Mouse (Mus musculus) heart, embryonic 11.5 days (tissue): Measurements from ENCODE around the gene Magi2. TPM values are rescaled to one million over a fixed set of nuclear protein-coding genes. Genes with fewer than 3 reads are reported as not detected.
A peak's percentile ranks its signal among the peaks of the same experiment; 100 is the strongest.

Experiments used
- ATAC-seq: fragments of 200-750 bp; cut with Nextera tagmentation; replicated peaks from 2 replicates; pipeline ENCODE4 v1.8.0; 2017; ENCODE audit warnings: moderate library complexity; ENCODE audit not compliant: insufficient number of reproducible peaks, low FRiP score, low TSS enrichment
- H3K27ac ChIP-seq: fragments of 300-500 bp; sonication (generic); 2 replicates; pipeline ENCODE4 v1.5.1; 2014; ENCODE audit warnings: mild to moderate bottlenecking, low read depth, low read length
- H3K27me3 ChIP-seq: fragments of 300-500 bp; sonication (generic); 2 replicates; pipeline ENCODE4 v1.6.1; 2014; ENCODE audit warnings: mild to moderate bottlenecking, low read length, mixed read lengths; ENCODE audit not compliant: control insufficient read depth, insufficient read depth
- H3K36me3 ChIP-seq: fragments of 300-500 bp; sonication (generic); 2 replicates; pipeline ENCODE4 v1.6.1; 2014; ENCODE audit warnings: mild to moderate bottlenecking, low read length, moderate library complexity, mixed read lengths; ENCODE audit not compliant: control insufficient read depth, insufficient read depth
- H3K4me1 ChIP-seq: fragments of 300-500 bp; sonication (generic); 2 replicates; pipeline ENCODE4 v1.6.1; 2014; ENCODE audit warnings: low read length; ENCODE audit not compliant: control insufficient read depth, insufficient read depth
- H3K4me2 ChIP-seq: fragments of 300-500 bp; sonication (generic); 2 replicates; pipeline ENCODE4 v1.6.1; 2014; ENCODE audit warnings: mild to moderate bottlenecking, moderate library complexity
- H3K4me3 ChIP-seq: fragments of 300-500 bp; sonication (generic); 2 replicates; pipeline ENCODE4 v1.5.1; 2014; ENCODE audit warnings: low read depth, low read length
- H3K9ac ChIP-seq: fragments of 300-500 bp; sonication (generic); 2 replicates; pipeline ENCODE4 v1.6.1; 2014; ENCODE audit warnings: mild to moderate bottlenecking, low read depth, low read length, moderate library complexity
- H3K9me3 ChIP-seq: fragments of 300-500 bp; sonication (generic); replicated peaks from 2 replicates; pipeline ENCODE4 v1.6.1; 2016; ENCODE audit warnings: low read length; ENCODE audit not compliant: control insufficient read depth
- WGBS: fragments of 180-500 bp; shearing (Covaris S2); extraction: QIAGEN DNeasy Blood & Tissue Kit; methylation state at CpG from one replicate; pipeline ENCODE4 v1.1.7; 2014; ENCODE audit not compliant: insufficient replicate concordance; 5-methylcytosine and 5-hydroxymethylcytosine counted together
- polyA plus RNA-seq: library from polyadenylated mRNA; unstranded; fragments of >200 nt; fragmentation: Nextera tagmentation; extraction: Ambion mirVana; gene quantifications from 2 replicates; pipeline ENCODE4 v1.2.1, GENCODE M21; 2014

Gene Magi2
- polyA plus RNA-seq, 1 experiment from 2014 or later: 2.5 TPM

DNA sequence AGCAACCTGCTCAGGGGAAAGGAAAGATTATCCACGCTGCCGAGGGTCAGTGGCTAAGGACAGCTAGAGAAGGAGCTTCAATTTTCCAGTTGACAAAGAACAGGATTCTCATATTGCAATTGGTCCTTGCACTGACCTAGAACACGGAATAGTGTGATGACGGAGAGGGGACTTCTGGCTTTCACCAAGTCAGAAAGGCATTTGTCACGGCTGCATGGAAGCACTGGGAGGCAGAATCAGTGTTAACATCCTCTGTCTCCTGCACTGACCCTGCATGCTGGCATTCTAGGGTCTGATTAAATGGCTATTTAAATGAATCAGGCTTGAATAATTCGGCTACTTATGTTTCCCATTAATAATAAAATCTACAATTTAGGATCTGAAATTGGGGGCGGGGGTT, 1455.4 kb downstream of the Magi2 start:
- WGBS: 63% methylated on average over 7 of the region's 7 CpGs
- H3K4me1 ChIP-seq: no peaks in the 10 kb centered on the region
- H3K9me3 ChIP-seq: no peaks in the 10 kb centered on the region
- H3K27me3 ChIP-seq: no peaks in the 10 kb centered on the region
- H3K27ac ChIP-seq: no peak overlapping the region
- no peak for ATAC-seq
- H3K4me2 ChIP-seq: no peak overlapping the region
- H3K4me3 ChIP-seq: no peak overlapping the region
- no peak overlapping the region for H3K9ac ChIP-seq
- H3K36me3 ChIP-seq: no peaks in the 10 kb centered on the region

DNA sequence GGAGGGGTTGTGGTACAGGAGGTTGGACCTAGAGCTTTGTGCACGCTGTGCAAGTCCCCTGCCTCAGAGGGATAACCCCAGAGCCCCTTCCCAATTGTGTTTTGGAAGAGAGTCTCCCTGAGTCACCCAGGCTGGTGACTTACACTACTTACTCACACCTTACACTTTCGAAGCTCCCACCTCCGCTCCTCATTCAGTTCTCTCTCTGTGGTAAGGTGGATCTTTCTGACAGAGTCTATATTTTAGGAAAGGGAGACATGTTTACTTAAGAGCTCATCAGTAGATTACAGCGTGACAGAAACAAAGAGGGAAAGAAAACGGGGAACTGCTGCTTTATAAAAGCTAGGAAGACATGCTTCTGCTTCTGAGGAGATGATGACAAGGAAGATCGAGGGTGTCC, 1457.3 kb downstream of the Magi2 start:
- Histone ChIP-seq H3K4me2 (no peak overlapping the region), H3K9ac (no peak overlapping the region), H3K4me3 (no peak overlapping the region), H3K9me3 (no peaks in the 10 kb centered on the region), H3K27me3 (no peaks in the 10 kb centered on the region), H3K36me3 (no peaks in the 10 kb centered on the region), H3K27ac (no peak overlapping the region), H3K4me1 (no peaks in the 10 kb centered on the region)
- 59% methylated on average over 6 of the region's 6 CpGs for WGBS
- ATAC-seq: no peak

GRCm38 (mm10) chr5:20692230-20692629, 1465.4 kb downstream of the Magi2 start:
- H3K4me1 ChIP-seq: no peaks in the 10 kb centered on the region
- H3K27me3 ChIP-seq: no peaks in the 10 kb centered on the region
- no peaks in the 10 kb centered on the region for H3K36me3 ChIP-seq
- no peak overlapping the region for H3K4me2 ChIP-seq
- ATAC-seq: no peak
- H3K9ac ChIP-seq: no peak overlapping the region
- no peak overlapping the region for H3K4me3 ChIP-seq
- WGBS: 92% methylated on average over 3 of the region's 3 CpGs
- no peak overlapping the region for H3K27ac ChIP-seq
- H3K9me3 ChIP-seq: no peaks in the 10 kb centered on the region

DNA sequence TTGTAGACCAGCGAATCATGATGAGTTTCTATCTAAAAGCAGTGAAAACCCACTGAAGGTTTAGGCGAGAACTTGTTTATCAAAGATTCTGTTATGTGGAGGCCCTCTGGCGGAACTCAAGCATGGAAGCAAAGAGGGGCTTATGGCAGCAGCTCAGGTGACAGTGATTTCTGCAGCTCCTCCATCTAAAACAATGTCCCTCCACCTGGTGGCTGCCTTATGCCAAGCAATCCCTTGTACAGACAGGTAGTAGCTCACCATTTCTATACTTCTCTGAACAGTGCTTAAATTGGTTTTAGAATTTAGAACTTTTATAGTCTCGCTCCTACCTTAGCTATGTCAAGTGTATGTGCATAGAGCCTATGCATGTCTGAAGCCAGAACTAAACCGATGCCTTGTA, 1472.3 kb downstream of the Magi2 start:
- Histone ChIP-seq H3K36me3 (no peaks in the 10 kb centered on the region), H3K4me2 (no peak overlapping the region), H3K27ac (no peak overlapping the region), H3K27me3 (no peaks in the 10 kb centered on the region), H3K9me3 (no peaks in the 10 kb centered on the region), H3K4me3 (no peak overlapping the region), H3K4me1 (no peaks in the 10 kb centered on the region), H3K9ac (no peak overlapping the region)
- ATAC-seq: no peak
- 75% methylated on average over 5 of the region's 5 CpGs for WGBS

DNA sequence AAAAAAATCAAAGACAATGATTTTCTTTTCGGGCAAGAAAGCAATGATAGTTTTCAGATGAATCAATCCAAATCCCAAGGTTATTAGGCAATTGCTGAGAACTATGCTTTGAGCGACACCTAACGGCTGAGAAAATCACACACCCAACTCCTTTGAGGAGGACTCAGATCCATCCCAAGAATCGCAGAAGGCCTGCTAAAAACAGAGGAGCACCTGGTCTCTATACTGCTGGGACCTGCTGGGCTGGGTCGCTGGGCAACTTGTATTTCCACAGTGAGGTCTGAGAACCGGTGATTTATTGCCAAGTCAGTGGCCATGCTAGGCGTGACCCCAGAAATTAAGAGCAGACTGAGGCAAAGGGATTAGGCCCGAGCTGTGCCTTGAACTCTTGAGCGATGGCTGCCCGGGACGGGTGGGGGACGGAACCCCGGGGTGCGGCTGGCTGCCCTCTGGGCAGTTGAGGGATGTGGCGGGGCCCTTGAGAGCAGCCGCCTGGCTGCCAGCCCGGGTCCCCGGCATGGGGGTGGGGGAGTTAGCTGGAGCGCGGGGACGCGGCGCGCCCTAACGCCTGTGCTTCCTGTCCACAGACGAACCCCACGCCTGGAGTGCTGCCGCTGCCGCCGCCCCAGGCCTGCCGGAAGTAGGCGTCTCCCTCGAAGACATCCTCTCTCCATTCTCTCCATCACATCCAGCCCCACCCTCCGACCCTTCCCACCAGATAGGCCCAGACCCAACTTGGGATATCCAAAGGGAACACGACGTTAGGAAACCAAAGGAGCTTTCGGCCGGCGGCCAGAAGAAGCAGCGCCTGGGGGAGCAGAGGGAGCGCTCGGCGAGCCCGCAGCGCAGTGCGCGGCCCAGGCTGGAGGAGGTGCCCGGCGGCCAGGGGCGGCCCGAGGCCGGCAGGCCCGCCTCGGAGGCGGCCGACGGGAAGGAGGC, 1474.9 kb downstream of the Magi2 start:
- no peaks in the 10 kb centered on the region for H3K27me3 ChIP-seq
- peak; percentile 93 for ATAC-seq
- H3K9me3 ChIP-seq: no peaks in the 10 kb centered on the region
- peak overlapping the region; percentile 83 for H3K9ac ChIP-seq
- peak overlapping the region; percentile 71 for H3K4me3 ChIP-seq
- peak overlapping the region; percentile 81 for H3K4me2 ChIP-seq
- no peaks in the 10 kb centered on the region for H3K36me3 ChIP-seq
- H3K27ac ChIP-seq: peak overlapping the region; percentile 96
- H3K4me1 ChIP-seq: no peaks in the 10 kb centered on the region
- WGBS: 1% methylated on average over 57 of the region's 57 CpGs

DNA sequence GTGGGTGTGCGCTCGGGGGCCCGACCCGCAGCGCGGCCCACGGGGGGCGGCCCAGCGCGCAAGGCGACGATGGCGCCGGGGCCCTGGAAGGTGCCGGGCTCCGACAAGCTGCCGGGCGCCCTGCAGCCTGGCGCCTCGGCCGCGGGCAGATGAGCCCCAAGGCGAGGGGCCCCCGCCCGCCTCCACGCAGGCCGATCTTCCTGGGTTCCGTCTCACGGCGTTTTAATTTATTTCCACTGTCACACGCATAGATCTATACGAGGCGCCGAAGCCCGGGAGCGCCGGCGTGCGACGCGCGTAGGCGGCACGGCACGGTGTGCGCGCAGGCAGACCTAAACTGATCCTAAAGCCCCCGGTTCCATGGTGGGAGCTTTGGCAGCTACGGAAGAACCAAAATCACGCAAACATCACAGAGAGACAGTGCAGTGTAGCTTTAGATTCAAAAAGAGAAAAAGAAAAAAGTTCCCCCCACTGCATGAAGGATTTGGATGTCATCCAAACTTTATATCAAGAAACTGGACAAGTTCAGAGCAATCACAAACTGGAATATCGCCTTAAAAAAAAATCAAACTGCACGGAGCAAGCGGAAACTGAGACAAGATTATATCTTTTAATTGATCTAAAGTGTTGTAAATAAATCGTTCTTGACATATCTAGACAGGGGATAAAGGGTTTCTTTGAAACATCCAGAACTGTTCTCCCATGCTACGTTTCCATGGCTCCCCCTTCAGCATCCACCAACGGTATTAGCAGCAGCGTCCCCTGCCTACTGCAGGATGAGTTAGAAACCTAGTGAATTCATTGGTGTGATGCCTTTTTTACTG, 1475.9 kb downstream of the Magi2 start:
- H3K27me3 ChIP-seq: no peaks in the 10 kb centered on the region
- ATAC-seq: no peak
- under 1% methylated on average over 54 of the region's 57 CpGs for WGBS

GRCm38 (mm10) chr5:20703304-20703700, 1476.5 kb downstream of the Magi2 start:
- H3K9me3 ChIP-seq: no peaks in the 10 kb centered on the region
- no peaks in the 10 kb centered on the region for H3K4me1 ChIP-seq
- H3K4me2 ChIP-seq: peak overlapping the region; percentile 81
- WGBS: 61% methylated on average over 5 of the region's 5 CpGs
- H3K27ac ChIP-seq: no peak overlapping the region
- 0 out of 2 replicates have a peak overlapping the region, but pooled peaks have one; percentile 71 for H3K4me3 ChIP-seq
- ATAC-seq: no peak
- H3K9ac ChIP-seq: no peak overlapping the region
- H3K27me3 ChIP-seq: no peaks in the 10 kb centered on the region
- H3K36me3 ChIP-seq: no peaks in the 10 kb centered on the region

More for the DNA sequence above, 1475.9 kb downstream of the Magi2 start:
- Histone ChIP-seq H3K27ac (peak overlapping the region; percentile 96), H3K36me3 (no peaks in the 10 kb centered on the region), H3K4me3 (peak overlapping the region; percentile 71), H3K4me2 (peak overlapping the region; percentile 81), H3K9me3 (no peaks in the 10 kb centered on the region), H3K9ac (peak overlapping the region; percentile 83), H3K4me1 (no peaks in the 10 kb centered on the region)

DNA sequence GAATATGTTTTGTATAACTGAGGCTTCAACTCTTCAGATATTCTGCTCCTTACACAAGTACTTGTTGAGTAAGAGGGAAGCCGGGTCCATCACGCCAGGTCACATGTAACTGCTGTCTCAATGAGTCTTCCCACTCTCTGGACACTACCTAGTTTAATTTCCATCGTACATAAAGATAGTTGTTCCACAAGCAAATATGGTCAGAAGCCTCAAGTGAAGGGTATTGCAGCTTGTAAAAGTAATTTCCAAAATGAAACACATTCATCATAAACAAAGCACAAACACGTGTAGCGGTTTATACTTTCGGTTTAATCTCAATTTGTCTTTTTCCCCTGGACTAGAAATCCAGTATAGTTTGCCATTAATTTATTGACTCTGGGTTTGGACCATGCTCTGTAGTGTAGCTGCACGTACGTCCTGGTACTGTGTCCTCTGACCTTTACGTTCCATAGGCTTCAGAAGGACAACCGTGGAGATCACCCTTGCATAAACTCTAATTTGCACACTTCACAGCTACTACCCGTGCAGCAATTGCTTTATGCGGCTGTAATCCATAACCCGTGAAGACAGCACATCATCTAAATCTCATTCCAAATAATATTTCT, 1477.2 kb downstream of the Magi2 start:
- Histone ChIP-seq H3K9ac (no peak overlapping the region), H3K4me2 (no peak overlapping the region), H3K27me3 (no peaks in the 10 kb centered on the region), H3K27ac (no peak overlapping the region), H3K4me3 (no peak overlapping the region), H3K9me3 (no peaks in the 10 kb centered on the region), H3K36me3 (no peaks in the 10 kb centered on the region), H3K4me1 (no peaks in the 10 kb centered on the region)
- WGBS: 87% methylated on average over 13 of the region's 13 CpGs
- ATAC-seq: no peak
